Mouse (Mus musculus) ES-E14 (cell line): Measurements from ENCODE around the gene Mageb16. TPM values are rescaled to one million over a fixed set of nuclear protein-coding genes. Genes with fewer than 3 reads are reported as not detected.

Source experiments
- DNase-seq: peaks from one replicate; pipeline ENCODE4 v3.0.0-alpha.2; 2013; ENCODE audit warnings: low read depth, low spot score
- H3K27ac ChIP-seq: 2 replicates; pipeline ENCODE4 v1.5.1; 2012; ENCODE audit warnings: low read depth, mild to moderate bottlenecking, low read length, moderate library complexity, mixed read lengths; ENCODE audit not compliant: poor library complexity, insufficient read depth, severe bottlenecking
- H3K36me3 ChIP-seq: 2 replicates; pipeline ENCODE4 v1.6.1; 2012; ENCODE audit warnings: mild to moderate bottlenecking, low read length, moderate library complexity, mixed read lengths; ENCODE audit not compliant: control insufficient read depth, poor library complexity, insufficient read depth, severe bottlenecking
- H3K4me1 ChIP-seq, 2 experiments: fragments of 150-350 bp in 1 of 2; sonication (generic) in 1 of 2; 2 replicates each; pipeline ENCODE4 v1.6.1; 2012; ENCODE audit warnings: low read length in 2 of 2, mild to moderate bottlenecking in 1 of 2, mixed read lengths in 1 of 2; ENCODE audit not compliant: control insufficient read depth in 2 of 2, insufficient read depth in 2 of 2, poor library complexity in 1 of 2
- H3K4me3 ChIP-seq, 2 experiments: fragments of 150-350 bp in 1 of 2; sonication (generic) in 1 of 2; 2 replicates each; pipeline ENCODE4 v1.5.1; 2012; ENCODE audit warnings: low read length in 2 of 2, low read depth in 1 of 2, mild to moderate bottlenecking in 1 of 2, mixed read lengths in 1 of 2; ENCODE audit not compliant: insufficient read depth in 1 of 2, poor library complexity in 1 of 2, severe bottlenecking in 1 of 2
- H3K9ac ChIP-seq: 2 replicates; pipeline ENCODE4 v1.6.1; 2012; ENCODE audit warnings: low read depth, mild to moderate bottlenecking, low read length, mixed read lengths; ENCODE audit not compliant: poor library complexity, insufficient read depth, severe bottlenecking
- H3K9me3 ChIP-seq: fragments of 150-350 bp; sonication (generic); 2 replicates; pipeline ENCODE4 v1.6.1; 2012; ENCODE audit warnings: low read depth, mild to moderate bottlenecking, low read length; ENCODE audit not compliant: control insufficient read depth, insufficient read depth
- CHD2 ChIP-seq: IDR thresholded peaks from 2 replicates; pipeline ENCODE4 v1.6.1; 2014; ENCODE audit warnings: mild to moderate bottlenecking, low read depth, low read length, inconsistent platforms
- HCFC1 ChIP-seq: IDR thresholded peaks from 2 replicates; pipeline ENCODE4 v1.6.1; 2012; ENCODE audit warnings: low read length, inconsistent platforms, borderline replicate concordance; ENCODE audit not compliant: insufficient read depth
- MAFK ChIP-seq: IDR thresholded peaks from 2 replicates; pipeline ENCODE4 v1.6.1; 2014; ENCODE audit warnings: mild to moderate bottlenecking, low read depth, low read length, inconsistent platforms; ENCODE audit not compliant: insufficient read depth
- ZC3H11A ChIP-seq: IDR thresholded peaks from 2 replicates; pipeline ENCODE4 v1.6.1; 2012; ENCODE audit warnings: low read depth, mild to moderate bottlenecking, inconsistent platforms, low read length, borderline replicate concordance
- ZNF384 ChIP-seq: IDR thresholded peaks from 2 replicates; pipeline ENCODE4 v1.6.1; 2012; ENCODE audit warnings: low read depth, low read length, inconsistent platforms
- in situ Hi-C, 2 experiments: fragments of 600-800 bp; cut with MboI; formaldehyde crosslinking; loops; one replicate each; pipeline ENCODE4 v1.15.1; 2025; ENCODE audit warnings: low sequenced_read_pairs in 2 of 2, inconsistent platforms in 1 of 2; ENCODE audit not compliant: unreplicated experiment in 2 of 2
- total RNA-seq: library from RNA; depleted of rRNA; stranded (reverse); fragments of 300-350 nt; gene quantifications from 2 replicates; pipeline ENCODE4 v1.2.3, GENCODE M21; 2012; rRNA removed

Mageb16 gene
- 43.4 and 46.3 TPM in 2 replicates for total RNA-seq

DNA sequence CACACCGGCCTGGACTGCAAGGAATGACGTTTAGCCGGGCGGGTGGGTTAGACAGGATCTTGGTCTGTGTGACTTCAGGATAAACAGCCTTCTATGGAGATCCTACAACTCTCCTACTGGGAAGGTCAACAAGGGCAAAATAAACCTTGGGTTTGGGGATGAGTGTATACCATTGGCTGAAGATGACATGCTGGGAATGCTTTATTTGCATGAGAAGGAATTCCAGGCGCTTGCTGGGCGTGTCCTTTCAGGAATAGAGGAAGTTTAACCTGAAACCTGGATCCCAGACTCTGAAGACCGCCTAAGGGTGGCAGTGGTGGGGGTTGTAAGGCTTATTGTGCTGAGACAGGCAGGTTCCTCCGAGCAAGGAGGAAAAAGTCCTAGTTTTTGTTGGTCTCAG is at the start of gene Mageb16:
Mageb16 (minus strand) TSS at position 25 of the 400 bp plus-strand sequence.
- 0 out of 2 replicates have a peak, but pooled peaks have one; percentile 8 for TF ChIP-seq MAFK
- no peak for TF ChIP-seq CHD2
- in situ Hi-C loops, result no loop called here
- Histone ChIP-seq H3K9me3 (no peaks in the 10 kb centered on the region), H3K4me1 (no peaks in the 10 kb centered on the region), H3K9ac (peak within 1 kb of the TSS; percentile 52), H3K4me3 (peak within 1 kb of the TSS; percentile 37 to 55), H3K27ac (peak within 1 kb of the TSS; percentile 89), H3K36me3 (no peaks in the 10 kb centered on the region)
- DNase-seq, result peak; percentile 65

DNA sequence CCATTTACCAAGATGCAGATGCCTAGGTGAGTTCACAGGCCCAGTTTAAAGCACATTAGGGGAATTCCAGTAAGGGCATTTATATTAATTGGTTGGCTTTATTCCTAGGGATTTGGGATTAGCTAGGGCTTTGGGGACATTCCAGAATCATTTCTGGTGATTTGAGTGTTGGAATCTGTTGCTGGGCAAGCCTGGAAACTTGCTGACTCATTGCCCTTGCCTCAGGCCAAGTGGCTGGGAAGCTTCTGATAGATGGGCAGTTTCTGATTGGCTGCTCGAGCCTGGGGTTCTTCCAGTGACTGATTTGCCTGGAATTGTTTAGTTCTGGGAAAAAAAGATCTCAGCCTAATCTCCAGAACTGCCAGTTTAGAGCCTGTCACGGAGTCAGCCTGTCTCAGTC is 20.1 kb downstream of the Mageb16 start:
- Histone ChIP-seq H3K9ac (no peak overlapping the region), H3K9me3 (no peaks in the 10 kb centered on the region), H3K4me1 (peaks cover 0 to 2% of the 10 kb centered on the region in 2 experiments; a peak in 1 of 4 replicates), H3K36me3 (no peaks in the 10 kb centered on the region), H3K27ac (peak overlapping the region; percentile 71; the same call in 1 of the 2 replicates), H3K4me3 (no peak overlapping the region)
- in situ Hi-C loops, result no loop called here
- peak; percentile 51 for DNase-seq
- TF ChIP-seq CHD2 (no peak), ZC3H11A (no peak), HCFC1 (no peak), ZNF384 (no peak), MAFK (peak; percentile 88)

DNA sequence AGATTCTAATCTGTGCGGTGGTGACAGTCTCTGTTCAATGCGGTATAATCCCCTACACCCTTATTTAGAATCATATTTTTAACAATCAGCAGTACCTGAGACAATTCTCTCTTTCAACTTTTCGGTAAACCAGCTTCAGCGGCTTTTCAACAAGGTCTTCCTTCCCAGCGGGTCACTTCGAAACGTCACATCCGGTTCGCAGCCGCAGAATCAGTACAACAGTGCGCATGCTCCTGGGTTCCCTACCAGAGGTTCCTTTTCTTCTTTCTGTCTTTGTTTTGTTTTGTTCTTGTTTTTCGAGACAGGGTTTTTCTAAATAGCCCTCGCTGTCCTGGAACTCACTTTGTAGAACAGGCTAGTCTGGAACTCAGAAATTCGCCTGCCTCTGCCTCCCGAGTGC is 35.8 kb downstream of the Mageb16 start:
- H3K36me3 ChIP-seq, result no peaks in the 10 kb centered on the region
- TF ChIP-seq MAFK (no peak), CHD2 (no peak), ZC3H11A (no peak), ZNF384 (no peak), HCFC1 (no peak)
- no peaks in the 10 kb centered on the region for H3K4me1 ChIP-seq
- DNase-seq, result no peak
- peak overlapping the region; percentile 65; the same call in 1 of the 2 replicates for H3K9ac ChIP-seq
- H3K9me3 ChIP-seq, result no peaks in the 10 kb centered on the region
- in situ Hi-C loops, result no loop called here
- H3K4me3 ChIP-seq, result peak overlapping the region; percentile 58 to 81
- H3K27ac ChIP-seq, result no peak overlapping the region; the same call in 1 of the 2 replicates

DNA sequence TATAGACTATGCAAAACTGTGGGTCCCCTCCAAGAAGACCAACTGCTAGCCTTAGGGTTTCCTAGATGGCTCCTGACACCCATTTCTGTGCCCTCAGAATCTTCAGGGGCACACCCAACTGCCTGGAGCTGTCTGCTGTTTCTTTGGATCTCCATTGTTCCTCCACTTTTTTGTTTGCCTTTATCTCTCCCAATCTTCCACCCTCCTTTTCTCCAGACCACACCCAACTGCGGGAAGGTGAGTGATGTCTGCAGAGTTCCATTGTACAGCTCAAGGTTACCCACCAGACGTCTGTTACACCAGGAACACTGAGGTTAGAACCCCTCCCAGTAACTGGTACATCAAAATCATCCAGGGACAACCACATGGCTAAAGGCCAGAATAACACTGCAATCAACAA is 64.8 kb downstream of the Mageb16 start:
- DNase-seq, result peak; percentile 47
- TF ChIP-seq CHD2, result no peak
- Histone ChIP-seq H3K4me3 (no peak overlapping the region), H3K27ac (no peak overlapping the region), H3K9ac (no peak overlapping the region), H3K36me3 (no peaks in the 10 kb centered on the region), H3K4me1 (peaks cover 0 to 2% of the 10 kb centered on the region in 2 experiments; a peak in 1 of 4 replicates), H3K9me3 (no peaks in the 10 kb centered on the region)
- in situ Hi-C loops, result no loop called here

Other genes starting within 250 kb of the Mageb16 start
- 0.58 and 0.71 TPM in 2 replicates for gene Gm7173, start 154.2 kb downstream of the Mageb16 start, total RNA-seq